Mouse (Mus musculus) midbrain, embryonic 16.5 days (tissue): ENCODE data around the gene Scrn3. TPM values are rescaled to one million over a fixed set of nuclear protein-coding genes. Genes with fewer than 3 reads are reported as not detected.
A peak's percentile ranks its signal among the peaks of the same experiment; 100 is the strongest.

Experiments
- ATAC-seq: fragments of 200-750 bp; cut with Nextera tagmentation; 2 replicates; pipeline ENCODE4 v1.8.0; 2017; ENCODE audit warnings: moderate TSS enrichment
- H3K27ac ChIP-seq: fragments of 300-500 bp; sonication (generic); 2 replicates; pipeline ENCODE4 v1.5.1; 2014; ENCODE audit warnings: mild to moderate bottlenecking, low read length, mixed read lengths
- H3K27me3 ChIP-seq: fragments of 300-500 bp; sonication (generic); 2 replicates; pipeline ENCODE4 v1.6.1; 2014; ENCODE audit warnings: low read depth, low read length, mixed read lengths; ENCODE audit not compliant: control insufficient read depth, insufficient read depth
- H3K36me3 ChIP-seq: fragments of 300-500 bp; sonication (generic); 2 replicates; pipeline ENCODE4 v1.6.1; 2014; ENCODE audit warnings: mild to moderate bottlenecking, low read length, moderate library complexity, mixed read lengths; ENCODE audit not compliant: control insufficient read depth, insufficient read depth
- H3K4me1 ChIP-seq: fragments of 300-500 bp; sonication (generic); 2 replicates; pipeline ENCODE4 v1.6.1; 2014; ENCODE audit warnings: mild to moderate bottlenecking, low read length, mixed read lengths; ENCODE audit not compliant: control insufficient read depth, insufficient read depth
- H3K4me2 ChIP-seq: fragments of 300-500 bp; sonication (generic); 2 replicates; pipeline ENCODE4 v1.6.1; 2014; ENCODE audit warnings: mild to moderate bottlenecking, low read length, mixed read lengths
- H3K4me3 ChIP-seq: fragments of 300-500 bp; sonication (generic); 2 replicates; pipeline ENCODE4 v1.5.1; 2014; ENCODE audit warnings: low read depth, mild to moderate bottlenecking, low read length, moderate library complexity, mixed read lengths
- H3K9ac ChIP-seq: fragments of 300-500 bp; sonication (generic); 2 replicates; pipeline ENCODE4 v1.6.1; 2014; ENCODE audit warnings: low read depth, low read length, mixed read lengths
- H3K9me3 ChIP-seq: fragments of 300-500 bp; sonication (generic); replicated peaks from 2 replicates; pipeline ENCODE4 v1.6.1; 2014; ENCODE audit warnings: mild to moderate bottlenecking, low read length, mixed read lengths; ENCODE audit not compliant: control insufficient read depth, poor library complexity, severe bottlenecking
- WGBS: fragments of 180-500 bp; shearing (Covaris S2); extraction: QIAGEN DNeasy Blood & Tissue Kit; methylation state at CpG from one replicate; pipeline ENCODE4 v1.1.7; 2014; 5-methylcytosine and 5-hydroxymethylcytosine counted together
- polyA plus RNA-seq: library from polyadenylated mRNA; unstranded; fragments of >200 nt; fragmentation: Nextera tagmentation; extraction: Ambion mirVana; gene quantifications from 2 replicates; pipeline ENCODE4 v1.2.1, GENCODE M21; 2015

Gene Scrn3
- polyA plus RNA-seq, 1 experiment from 2014 or later: 6.7 TPM

DNA sequence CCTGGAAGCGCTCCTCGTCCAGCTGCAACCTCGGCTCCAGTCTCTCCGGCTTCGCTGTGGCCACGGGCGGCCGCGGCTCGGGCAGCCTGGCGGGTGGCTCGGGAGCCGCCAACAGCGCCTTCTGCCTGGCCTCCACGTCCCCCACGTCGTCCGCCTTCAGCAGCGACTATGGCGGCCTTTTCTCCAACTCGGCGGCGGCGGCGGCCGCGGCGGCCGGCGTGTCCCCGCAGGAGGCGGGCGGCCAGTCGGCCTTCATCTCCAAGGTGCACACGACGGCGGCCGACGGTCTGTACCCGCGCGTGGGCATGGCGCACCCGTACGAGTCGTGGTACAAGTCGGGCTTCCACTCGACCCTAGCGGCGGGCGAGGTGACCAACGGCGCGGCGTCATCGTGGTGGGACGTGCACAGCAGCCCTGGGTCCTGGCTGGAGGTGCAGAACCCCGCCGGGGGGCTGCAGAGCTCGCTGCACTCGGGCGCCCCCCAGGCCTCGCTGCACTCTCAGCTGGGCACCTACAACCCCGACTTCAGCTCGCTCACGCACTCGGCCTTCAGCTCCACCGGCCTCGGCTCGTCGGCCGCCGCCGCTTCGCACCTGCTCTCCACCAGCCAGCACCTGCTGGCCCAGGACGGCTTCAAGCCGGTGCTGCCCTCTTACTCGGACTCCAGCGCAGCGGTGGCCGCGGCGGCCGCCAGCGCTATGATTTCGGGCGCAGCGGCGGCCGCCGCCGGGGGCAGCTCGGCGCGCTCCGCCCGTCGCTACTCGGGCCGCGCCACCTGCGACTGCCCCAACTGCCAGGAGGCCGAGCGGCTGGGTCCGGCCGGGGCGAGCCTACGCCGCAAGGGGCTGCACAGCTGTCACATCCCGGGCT, 38.9 kb upstream of the Scrn3 start:
- under 1% methylated on average over 108 of the region's 110 CpGs for WGBS
- H3K4me1 ChIP-seq: peaks cover 21% of the 10 kb centered on the region
- no peaks in the 10 kb centered on the region for H3K9me3 ChIP-seq
- peak overlapping the region; percentile 58 for H3K9ac ChIP-seq
- peak overlapping the region; percentile 51 for H3K4me2 ChIP-seq
- no peaks in the 10 kb centered on the region for H3K36me3 ChIP-seq
- peak overlapping the region; percentile 59 for H3K27ac ChIP-seq
- peaks cover 23% of the 10 kb centered on the region for H3K27me3 ChIP-seq
- peak overlapping the region; percentile 39 for H3K4me3 ChIP-seq
- ATAC-seq: peak; percentile 10; the same call in 1 of the 2 replicates

DNA sequence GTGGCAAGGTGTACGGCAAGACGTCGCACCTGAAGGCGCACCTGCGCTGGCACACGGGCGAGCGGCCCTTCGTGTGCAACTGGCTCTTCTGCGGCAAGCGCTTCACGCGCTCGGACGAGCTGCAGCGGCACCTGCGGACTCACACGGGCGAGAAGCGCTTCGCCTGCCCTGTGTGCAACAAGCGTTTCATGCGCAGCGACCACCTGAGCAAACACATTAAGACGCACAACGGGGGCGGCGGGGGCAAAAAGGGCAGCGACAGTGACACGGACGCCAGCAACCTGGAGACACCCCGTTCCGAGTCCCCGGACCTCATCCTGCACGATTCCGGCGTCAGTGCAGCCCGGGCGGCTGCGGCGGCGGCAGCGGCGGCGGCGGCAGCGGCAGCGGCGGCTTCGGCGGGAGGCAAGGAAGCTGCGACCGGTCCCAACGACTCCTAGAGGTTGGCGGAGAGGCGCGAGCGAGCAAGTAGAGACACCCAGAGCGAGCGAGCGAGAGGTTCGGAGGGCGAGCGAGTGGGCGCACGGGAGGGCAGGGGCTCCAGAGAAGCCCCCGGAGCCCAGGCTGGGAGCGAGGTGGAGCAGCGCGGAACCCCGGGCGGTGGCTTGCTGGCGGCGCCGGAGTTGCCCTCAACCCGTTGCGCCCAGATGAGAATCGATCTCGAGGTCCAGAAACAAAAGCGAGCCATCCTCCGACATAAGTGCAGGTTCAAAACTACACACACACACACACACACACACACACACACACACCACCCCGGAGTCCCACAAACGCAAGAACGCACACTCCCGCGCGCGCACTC, 38.1 kb upstream of the Scrn3 start:
- Histone ChIP-seq H3K9ac (peak overlapping the region; percentile 58), H3K4me3 (peak overlapping the region; percentile 39), H3K9me3 (no peaks in the 10 kb centered on the region), H3K36me3 (no peaks in the 10 kb centered on the region), H3K27ac (peak overlapping the region; percentile 59), H3K4me1 (peaks cover 24% of the 10 kb centered on the region), H3K4me2 (peak overlapping the region; percentile 51), H3K27me3 (peaks cover 27% of the 10 kb centered on the region)
- peak; percentile 18; the same call in 1 of the 2 replicates for ATAC-seq
- WGBS: under 1% methylated on average over 87 of the region's 88 CpGs

DNA sequence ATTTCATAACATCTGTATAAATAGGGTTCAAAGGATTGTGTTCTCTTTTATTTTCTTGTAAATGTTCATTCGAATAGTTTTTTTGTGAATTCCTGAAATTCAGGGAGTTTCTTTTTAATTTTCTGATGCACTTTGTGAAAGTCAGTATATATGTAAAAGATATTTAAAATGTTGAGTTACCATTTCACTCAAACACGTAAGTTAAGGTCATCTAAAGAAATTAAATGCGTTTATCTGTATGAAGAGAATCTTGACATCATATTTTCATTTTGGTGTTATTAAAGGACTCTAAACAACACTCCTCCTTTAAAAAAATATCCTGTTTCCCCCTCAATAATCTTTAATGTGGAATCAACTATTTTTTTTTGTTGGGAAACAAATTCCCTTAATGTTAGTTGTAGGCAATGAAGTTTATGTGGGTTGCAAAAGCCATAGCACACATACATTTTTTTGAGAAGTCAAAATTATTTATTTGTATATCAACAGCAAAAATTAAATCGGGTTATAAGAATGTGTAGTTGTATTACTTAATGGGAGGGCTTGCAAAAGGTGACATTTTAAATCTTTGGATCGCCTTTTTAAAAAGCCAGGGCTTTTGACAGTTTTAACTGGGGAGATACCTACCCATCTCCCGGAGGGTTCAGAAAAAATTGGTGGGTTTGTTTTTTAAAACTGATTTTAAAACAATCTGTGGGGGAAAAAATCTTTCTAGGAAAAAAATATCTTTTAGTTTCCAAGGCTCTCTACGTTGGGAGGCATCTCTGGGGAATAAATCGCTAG, 37.0 kb upstream of the Scrn3 start:
- H3K9ac ChIP-seq: no peak overlapping the region
- no peaks in the 10 kb centered on the region for H3K9me3 ChIP-seq
- H3K27ac ChIP-seq: no peak overlapping the region
- H3K4me1 ChIP-seq: peaks cover 24% of the 10 kb centered on the region
- no peaks in the 10 kb centered on the region for H3K36me3 ChIP-seq
- no peak overlapping the region for H3K4me2 ChIP-seq
- H3K27me3 ChIP-seq: peaks cover 23% of the 10 kb centered on the region
- ATAC-seq: no peak
- 12% methylated on average over 8 of the region's 8 CpGs for WGBS
- H3K4me3 ChIP-seq: peak overlapping the region; percentile 20; the same call in 1 of the 2 replicates

DNA sequence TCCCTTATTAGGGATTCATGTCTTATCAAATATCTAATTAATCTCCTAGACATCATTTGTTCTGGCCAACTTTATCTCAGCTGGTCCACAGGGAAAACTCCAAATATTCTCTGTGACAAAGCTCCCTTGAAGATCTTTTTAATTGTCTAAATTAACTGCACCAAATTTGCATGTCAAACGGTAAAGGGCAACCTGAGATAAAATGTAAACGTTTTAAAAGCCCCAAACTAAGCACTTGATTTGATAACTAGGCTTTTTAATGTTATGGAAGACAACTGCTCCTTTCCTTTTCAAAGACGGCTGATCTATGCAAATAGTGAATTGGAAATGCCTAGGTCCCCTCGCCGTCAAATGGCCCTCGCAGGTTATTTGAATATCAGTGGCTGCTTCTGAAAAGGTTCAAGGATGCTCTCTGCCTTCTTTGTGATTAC, 36.2 kb upstream of the Scrn3 start:
- peak overlapping the region; percentile 12; the same call in 1 of the 2 replicates for H3K4me2 ChIP-seq
- H3K9me3 ChIP-seq: no peaks in the 10 kb centered on the region
- 0% methylated on average over 6 of the region's 6 CpGs for WGBS
- H3K27me3 ChIP-seq: peaks cover 18% of the 10 kb centered on the region
- no peak overlapping the region for H3K9ac ChIP-seq
- no peaks in the 10 kb centered on the region for H3K36me3 ChIP-seq
- H3K4me3 ChIP-seq: peak overlapping the region; percentile 20; the same call in 1 of the 2 replicates
- peaks cover 20% of the 10 kb centered on the region for H3K4me1 ChIP-seq
- ATAC-seq: no peak
- H3K27ac ChIP-seq: no peak overlapping the region

DNA sequence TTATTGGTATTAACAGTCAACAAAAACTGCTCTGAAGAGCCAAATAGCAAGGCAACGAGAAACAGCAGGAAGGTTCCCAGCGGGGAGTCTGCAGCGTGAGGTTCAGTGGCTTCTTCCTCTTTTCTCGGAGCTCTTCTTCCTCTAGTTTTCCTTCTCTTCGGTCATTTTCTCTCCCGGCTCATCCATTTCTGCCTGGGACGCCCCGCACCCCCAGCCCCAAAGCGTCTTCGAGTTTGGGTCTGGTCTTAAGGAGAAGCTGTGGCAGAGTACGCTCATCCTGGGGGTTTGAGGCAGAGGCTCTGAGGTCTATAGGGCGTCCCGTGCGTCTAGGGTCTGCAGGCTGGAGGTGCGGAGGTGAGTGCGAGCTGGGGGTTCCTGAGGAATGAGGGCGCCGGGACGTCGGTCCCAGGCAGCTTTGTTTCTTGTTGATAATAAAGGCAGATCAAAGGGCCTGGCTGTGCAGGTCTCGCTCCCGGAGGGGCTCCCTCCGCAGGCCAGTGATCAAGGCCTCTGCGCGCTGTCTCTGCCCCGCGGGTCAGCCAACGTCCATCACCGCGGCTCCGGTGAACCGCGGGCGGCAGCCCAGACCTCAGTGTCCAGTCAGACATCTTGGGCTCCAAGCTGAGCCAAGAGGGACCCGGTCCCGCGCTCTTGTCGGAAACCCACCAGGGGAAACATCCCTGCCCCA, 35.2 kb upstream of the Scrn3 start:
- peak overlapping the region; percentile 26 for H3K4me3 ChIP-seq
- peaks cover 20% of the 10 kb centered on the region for H3K4me1 ChIP-seq

DNA sequence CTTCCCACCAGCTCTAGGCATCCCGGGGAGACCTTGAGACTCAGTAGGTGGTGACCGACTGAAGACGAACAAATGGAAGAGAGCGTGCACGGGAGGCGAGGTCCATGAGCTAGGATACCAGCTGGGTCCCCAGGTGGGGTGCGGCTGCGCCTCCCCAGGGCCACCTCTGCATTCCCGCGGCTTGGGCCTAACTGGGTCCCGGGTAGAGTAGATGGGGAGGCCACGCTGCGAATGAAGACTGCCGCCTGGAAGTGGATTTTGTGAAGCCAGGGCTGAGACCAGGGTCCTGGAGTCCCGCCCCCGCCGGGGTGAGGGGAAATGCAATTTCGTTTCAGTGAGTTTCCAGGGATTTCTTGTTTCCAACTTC, 34.7 kb upstream of the Scrn3 start:
- Histone ChIP-seq H3K27me3 (peaks cover 16% of the 10 kb centered on the region), H3K36me3 (no peaks in the 10 kb centered on the region), H3K9ac (peak overlapping the region; percentile 46), H3K4me2 (peak overlapping the region; percentile 37), H3K4me3 (peak overlapping the region; percentile 26), H3K27ac (peak overlapping the region; percentile 65), H3K9me3 (no peaks in the 10 kb centered on the region), H3K4me1 (peaks cover 20% of the 10 kb centered on the region)
- WGBS: under 1% methylated on average over 18 of the region's 18 CpGs
- no peak for ATAC-seq

More for the DNA sequence above, 35.2 kb upstream of the Scrn3 start:
- Histone ChIP-seq H3K27ac (peak overlapping the region; percentile 65), H3K9ac (peak overlapping the region; percentile 46), H3K4me2 (peak overlapping the region; percentile 37), H3K27me3 (peaks cover 15% of the 10 kb centered on the region), H3K36me3 (no peaks in the 10 kb centered on the region), H3K9me3 (no peaks in the 10 kb centered on the region)
- 1% methylated on average over 38 of the region's 38 CpGs for WGBS
- ATAC-seq: no peak

DNA sequence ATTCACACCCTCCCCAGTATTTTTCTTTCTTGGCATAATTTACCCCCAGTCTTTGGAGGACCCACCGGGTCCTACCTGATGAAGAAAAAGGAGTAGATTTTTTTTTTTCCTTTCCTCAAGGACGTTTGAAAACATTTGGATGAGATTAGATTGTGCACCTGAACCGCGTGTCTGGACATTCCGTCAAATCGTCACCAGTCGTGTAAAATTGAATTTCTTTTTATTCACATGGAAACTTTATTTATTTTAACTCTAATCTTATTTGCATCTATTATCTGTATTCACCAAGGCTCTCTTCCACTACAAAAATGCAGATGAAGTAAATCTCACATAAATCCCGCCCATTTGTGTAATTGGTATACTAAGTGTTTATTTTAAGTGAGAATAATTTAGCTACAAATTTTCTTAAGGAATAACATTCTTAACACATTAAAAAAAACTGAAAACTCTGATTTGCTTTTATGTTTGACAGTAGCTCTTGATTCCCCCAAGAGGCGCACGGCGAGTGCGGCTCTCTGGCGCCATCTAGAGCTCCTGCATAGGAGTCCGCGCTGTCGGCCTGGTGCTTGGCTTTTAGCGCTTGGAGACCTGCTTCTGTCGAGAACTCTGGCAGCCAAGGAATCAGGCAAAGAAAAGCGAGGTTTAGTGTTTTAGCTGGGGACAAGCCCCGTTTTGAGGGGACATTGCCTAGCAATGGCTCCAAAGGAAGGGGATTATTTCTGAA, 34.1 kb upstream of the Scrn3 start:
- H3K27me3 ChIP-seq: peaks cover 16% of the 10 kb centered on the region
- H3K9me3 ChIP-seq: no peaks in the 10 kb centered on the region
- peak overlapping the region; percentile 39 for H3K4me2 ChIP-seq
- WGBS: under 1% methylated on average over 20 of the region's 20 CpGs
- H3K9ac ChIP-seq: peak overlapping the region; percentile 44; the same call in 1 of the 2 replicates
- no peaks in the 10 kb centered on the region for H3K36me3 ChIP-seq
- peak; percentile 77 for ATAC-seq
- H3K27ac ChIP-seq: peak overlapping the region; percentile 67
- H3K4me3 ChIP-seq: peak overlapping the region; percentile 11; the same call in 1 of the 2 replicates
- peaks cover 14% of the 10 kb centered on the region for H3K4me1 ChIP-seq
